Mouse (Mus musculus) kidney, postnatal 4 days (tissue): ENCODE measurements around the gene Mast4.
A peak's percentile ranks its signal among the peaks of the same experiment; 100 is the strongest.

Experiments
- DNase-seq, 2 experiments: peaks; one replicate each; pipeline ENCODE4 v3.0.0; 2021; ENCODE audit warnings: mixed read lengths in 2 of 2

Gene Mast4

DNA sequence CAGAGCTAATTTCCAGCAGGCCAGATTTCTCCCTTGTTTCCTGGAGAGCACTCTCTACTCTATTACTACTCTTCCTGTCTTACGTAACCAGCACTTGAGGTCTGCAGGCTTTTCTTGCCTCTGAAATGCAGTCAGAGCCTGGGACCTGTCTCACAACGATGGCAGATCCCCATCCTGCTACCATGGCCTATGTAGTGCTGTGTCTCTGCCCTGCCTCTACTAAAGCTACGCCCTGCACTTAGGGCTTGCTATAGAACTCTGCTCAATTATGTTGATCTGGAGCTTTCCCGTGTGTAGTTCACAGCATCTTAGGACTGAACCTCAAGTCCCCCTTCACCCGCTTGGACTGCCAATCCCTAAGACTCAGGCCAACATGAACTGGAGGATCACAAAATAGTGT is 150.7 kb downstream of the Mast4 start:
- DNase-seq = no peak

DNA sequence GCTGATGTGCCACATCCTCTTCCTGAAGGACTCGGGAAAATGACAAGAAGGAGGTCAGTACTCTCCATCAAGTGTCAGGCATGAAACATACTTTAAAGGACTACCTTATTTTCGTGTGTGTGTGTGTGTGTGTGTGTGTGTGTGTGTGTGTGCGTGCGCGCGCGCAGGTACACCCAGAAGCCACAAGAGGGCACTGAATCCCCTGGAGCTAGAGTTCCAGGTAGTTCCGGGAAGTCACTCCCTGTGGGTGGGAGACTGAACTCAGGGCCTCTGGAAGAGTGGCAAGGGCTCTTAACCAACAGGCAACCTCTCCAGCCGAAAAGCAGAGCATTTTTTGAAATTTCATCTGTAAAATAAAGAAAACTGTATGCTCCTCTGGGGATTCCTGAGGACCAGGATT is 152.5 kb downstream of the Mast4 start:
- no peak for DNase-seq

DNA sequence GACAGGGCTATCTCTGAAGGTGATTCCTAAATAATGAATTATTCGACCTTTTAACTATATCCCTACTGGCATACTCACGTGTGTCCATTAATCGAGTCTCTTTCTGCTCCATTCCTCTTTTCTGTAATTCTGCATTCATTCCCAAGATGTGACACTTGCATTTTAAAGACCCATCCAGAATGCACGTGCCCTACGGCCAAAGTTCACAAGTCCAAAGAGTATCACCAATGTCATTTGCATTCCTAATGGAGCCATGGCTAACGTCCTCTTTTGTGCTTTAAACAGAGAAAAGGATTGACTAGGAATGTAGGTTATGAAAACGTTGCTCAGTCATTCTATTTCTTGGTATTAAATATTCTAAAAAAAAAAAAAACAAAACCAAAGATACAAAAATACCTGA is 157.4 kb downstream of the Mast4 start:
- DNase-seq = peak in 1 of 2 experiments; percentile 18

DNA sequence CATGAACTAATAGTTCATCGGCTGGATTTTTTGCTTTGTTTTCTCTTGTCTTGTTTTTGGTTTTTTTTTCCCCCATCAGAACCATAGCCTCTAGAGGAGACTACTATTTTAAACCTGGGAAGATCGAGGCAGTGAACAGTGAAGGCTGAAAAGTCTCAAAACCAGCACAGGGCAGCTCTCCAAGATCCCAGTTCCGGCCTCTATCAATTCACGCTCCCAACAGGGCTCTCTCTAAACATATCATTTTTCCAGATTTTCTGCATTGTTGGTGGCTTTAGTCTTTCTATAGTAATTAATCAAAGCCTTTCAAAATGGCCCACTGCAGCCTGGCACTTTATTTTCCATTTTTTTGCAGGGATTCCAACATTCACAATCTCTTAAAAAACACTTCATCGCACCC is 159.9 kb downstream of the Mast4 start:
- peak in 1 of 2 experiments; percentile 31 for DNase-seq

DNA sequence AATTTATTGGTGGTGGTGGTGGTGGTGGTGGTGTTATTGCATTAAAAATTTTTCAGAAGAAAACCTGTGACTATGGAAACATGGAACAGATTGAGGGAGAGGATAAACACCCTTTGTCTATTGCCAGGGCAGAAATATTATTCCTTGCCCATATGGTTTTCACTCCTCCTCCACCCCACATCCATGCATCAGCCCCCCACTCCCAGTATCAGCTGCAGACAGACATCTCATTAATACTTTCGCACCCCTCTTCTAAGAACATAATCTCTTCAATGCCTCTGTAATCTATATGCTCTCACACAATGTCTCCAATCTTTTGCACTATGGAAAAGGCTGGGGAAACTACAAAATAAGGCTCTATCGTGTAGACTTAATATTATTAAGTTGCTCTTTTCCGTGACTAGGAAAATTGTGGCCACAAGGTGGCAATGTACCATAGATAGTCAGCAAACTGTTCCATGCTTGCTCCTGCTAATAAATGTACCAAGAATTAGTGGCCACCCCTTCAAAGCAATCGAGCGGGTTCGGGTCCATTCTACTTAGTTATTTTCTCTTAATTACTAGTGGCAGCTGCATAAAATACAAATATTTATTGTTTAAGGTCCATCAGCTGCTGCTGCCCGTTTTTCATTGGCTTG is 160.6 kb downstream of the Mast4 start:
- peak; percentile 83 to 84 for DNase-seq

DNA sequence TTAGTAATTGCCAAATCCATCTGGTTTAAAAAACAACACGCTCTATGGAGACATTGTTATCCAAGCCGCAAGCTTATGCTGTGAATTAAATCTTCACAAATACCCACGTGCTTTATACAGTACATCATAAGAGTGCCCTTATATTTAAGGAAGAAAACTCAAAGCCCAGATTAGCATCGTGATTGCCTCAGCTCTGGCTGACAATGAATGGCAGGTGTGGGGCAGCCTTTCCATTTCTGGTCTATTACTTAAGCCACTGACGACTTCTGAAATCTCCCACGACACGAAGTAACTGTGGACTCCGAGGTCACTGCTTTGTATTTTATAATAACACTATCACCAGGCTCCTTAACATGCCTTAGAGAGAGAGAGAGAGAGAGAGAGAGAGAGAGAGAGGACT is 182.4 kb downstream of the Mast4 start:
- DNase-seq = no peak

DNA sequence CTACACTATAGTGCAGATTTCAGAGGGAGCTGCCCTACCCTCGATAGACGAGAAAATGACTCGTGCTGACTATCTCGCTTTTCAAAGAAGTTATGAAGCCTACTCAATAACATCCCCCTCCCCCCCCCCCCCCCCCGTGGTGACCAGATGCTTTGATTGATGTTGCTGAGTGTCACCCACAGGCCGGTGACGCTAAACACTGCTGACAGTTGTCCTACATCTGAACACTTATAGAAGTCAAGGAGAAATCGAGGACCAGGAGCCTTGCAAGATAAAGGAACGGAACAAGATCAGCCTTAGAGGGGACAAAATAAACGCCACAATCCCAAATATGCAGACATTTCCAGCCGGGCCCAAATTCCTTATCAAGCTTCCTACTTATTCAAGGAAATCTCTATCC is 183.1 kb downstream of the Mast4 start:
- DNase-seq = no peak

DNA sequence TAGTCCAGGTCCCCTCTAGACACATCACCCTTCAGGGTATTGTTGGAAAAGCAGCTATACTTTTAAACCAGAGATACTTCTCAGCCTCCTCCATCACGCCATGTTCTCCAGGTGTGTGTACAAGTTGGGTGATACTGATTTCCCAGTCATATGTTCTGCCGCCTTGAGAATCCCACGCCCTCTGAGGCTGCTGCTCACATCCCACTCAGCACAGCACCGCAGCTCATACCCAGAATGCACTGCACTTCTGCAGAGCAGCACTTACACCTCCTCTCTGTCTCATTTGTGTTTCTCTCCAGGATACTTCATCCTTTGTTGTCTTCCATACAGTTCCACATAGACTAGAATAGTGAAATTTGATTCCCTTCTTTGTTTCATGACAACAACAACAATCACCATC is 183.6 kb downstream of the Mast4 start:
- no peak for DNase-seq

DNA sequence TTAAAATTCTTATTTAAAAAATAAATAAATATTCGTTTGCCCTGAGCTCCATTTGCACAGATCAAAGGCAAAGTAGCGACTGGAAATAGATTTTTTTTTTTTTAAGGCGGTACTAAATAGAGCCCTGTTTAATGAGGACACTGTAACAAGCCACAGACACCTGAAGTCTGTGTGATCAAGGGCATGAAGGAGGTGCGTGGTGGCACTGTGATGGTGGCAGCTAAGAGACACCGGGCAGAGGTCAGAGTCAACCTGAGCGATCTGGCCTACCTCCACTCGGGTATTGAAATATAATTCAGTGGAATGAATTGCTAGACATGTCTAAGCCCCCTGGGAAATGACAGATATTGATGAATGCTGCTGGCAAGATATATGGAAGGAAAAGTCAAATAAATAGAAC is 184.9 kb downstream of the Mast4 start:
- DNase-seq = no peak

DNA sequence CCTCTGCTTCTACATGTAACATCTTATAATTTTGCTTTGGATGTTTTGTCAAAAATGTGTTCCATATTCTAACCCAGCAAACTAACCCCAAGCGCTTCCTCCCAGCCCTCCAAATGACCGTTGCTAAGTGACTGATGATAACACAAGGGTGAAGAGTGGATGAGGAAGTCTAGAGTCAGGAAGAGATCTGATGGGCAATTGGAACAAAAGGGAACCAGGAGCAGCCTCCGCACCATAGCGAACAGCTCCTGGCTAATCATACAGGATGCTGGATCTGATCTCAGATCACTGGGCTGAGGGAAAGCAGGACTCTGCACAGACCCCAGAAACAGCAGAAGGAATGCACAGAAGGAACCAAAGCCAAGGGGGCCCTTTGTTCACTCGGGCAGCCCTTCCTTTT is 190.0 kb downstream of the Mast4 start:
- no peak for DNase-seq

DNA sequence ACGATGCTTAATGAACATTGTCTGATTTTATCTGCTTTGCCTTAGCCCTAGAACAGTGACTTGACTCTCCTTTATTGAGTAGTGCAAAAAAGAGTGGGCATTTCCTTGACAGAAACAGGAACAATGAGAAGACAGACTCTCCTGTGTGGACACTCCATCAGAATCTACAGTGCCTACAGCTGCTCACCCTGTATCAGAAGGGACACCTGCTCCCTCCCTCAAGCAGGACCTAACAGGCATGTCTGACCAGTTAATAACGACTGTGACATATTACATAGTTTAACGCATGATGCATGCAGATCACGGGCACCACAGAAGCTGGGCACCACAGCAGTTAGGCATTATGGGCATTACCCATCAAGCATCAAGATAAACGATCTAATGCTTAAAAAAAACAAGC is 193.0 kb downstream of the Mast4 start:
- DNase-seq = no peak

DNA sequence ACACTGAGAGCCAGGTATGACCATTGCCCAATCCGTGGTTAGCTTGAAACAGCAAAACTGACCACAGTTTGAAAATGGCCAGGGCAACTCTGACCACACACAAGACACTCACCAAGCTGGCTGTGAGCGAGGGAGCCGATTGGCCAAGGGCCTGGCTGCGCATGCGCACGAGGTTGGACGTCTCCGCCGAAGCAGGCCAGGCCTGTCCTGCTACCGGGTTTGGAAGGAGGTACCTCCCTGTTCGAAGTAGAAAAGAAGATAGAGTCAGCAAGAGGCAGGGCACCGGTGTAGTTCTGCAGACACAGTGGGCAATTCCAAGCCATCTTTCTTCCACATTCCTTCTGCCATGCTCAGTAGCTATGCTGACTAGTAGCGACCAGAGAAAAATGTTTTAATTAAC is 194.2 kb downstream of the Mast4 start:
- no peak for DNase-seq

DNA sequence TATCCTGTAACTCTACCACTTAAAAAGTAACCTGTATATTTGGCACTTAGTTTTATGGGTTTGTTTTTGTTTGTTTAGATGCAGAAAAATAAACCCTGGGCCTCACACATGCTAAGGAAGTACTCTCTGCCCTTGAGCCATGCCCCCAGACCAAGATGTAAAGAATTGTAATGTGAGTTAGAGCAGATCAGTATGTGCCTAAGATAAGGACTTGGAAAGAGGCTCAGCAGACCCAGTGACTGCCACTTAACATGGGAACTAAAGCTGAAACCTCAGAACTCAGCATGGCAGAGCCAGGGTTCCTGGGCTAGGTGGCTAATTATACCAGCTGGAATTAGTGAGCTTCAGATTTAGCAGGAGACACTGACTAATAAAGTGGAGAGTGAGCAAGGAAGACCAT is 196.0 kb downstream of the Mast4 start:
- DNase-seq = no peak

DNA sequence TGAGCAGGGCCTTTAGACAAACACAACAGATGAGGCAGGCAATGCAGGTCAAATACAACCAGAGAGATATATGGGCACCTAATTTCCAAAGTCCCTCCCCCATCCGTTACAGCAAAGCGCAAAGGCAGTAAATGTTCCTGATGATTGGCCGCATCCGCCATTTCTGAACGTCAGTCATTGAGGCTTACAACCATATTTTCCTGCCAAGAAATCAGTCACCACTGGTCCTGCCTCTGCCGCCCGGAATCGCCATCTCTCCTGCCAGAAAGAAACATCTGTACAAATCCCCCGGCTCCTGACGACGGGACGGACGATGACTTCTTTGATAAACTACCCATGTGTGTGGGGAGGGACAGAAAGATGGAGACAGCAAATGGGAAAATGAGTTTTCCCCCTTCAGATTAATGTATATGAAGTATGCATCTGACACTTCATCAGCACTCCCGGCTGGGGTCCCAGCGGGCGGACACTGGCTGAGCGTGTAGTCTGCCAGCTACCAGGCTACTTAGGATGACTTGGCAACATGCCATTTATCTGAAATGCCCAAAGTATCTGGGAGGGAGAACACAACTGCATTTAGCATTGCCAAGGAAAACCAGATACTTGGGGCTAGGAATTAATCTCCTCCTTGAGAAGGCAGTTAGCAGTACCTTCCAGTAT is 198.9 kb downstream of the Mast4 start:
- DNase-seq = no peak

DNA sequence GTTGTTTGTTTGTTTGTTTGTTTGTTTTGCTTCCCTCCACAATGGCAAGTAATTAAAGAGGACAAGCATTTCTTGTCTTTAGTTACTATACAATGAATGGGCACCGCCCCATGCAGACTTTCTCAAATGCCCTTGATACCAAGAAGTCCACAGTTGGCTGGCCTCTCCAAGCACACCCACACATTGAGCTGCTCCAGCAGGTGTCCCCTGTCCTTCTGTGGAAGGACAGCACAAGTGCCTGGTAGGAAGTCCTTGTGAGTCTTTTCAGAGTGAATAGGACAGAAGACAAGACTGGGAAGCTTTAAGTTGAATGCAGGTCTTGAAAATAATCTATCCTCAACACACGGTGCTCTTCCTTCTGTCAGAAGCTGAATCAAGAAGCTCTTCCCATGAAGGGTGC is 202.5 kb downstream of the Mast4 start:
- DNase-seq = no peak

DNA sequence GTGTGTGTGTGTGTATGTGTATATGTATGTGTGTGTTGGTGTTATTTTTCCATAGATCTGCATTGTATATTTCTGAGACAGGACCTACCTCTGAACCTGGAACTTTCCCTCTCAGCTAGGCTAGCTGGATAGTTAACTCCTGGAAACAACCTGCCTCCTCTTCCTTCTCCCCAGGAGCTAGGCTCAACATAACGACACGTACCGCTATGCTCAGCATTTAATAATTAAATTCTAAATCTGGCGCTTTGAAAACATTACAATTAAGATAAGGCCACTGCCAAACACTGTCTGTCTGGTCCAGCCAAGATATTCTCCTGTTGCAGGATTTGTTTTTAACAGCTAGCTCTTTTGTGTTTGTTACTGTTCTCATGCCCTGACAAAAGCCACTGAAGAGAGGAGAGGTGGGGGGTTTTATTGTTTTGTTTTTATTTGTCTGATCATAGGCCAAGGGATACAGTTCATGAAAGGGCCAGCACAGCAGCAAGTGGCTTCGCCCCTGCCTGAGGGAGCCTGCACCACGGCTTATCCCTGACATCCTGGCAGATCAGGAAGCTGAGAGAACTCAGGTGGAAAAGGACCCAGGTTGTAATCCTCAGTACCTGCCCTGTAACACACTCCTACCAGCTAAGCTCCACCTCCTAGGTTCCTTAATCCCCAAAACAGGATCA is 205.0 kb downstream of the Mast4 start:
- DNase-seq = no peak

DNA sequence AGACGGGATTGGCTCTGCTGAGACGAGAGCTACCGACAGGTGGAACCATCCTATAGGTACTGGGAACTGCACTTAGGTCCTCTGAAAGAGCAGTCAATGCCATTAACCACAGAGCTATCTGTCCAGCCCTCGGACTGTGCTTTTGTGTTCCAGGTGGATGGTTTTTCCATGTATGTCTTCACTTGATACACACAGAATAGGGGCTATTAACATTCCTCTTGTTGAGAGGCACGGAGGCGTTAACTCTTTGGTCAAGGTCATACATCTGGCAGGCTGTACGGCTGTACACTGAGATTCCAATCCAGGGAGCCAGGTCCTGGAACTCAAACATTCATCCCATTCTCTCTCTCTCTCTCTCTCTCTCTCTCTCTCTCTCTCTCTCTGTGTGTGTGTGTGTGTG is 205.6 kb downstream of the Mast4 start:
- DNase-seq = no peak

DNA sequence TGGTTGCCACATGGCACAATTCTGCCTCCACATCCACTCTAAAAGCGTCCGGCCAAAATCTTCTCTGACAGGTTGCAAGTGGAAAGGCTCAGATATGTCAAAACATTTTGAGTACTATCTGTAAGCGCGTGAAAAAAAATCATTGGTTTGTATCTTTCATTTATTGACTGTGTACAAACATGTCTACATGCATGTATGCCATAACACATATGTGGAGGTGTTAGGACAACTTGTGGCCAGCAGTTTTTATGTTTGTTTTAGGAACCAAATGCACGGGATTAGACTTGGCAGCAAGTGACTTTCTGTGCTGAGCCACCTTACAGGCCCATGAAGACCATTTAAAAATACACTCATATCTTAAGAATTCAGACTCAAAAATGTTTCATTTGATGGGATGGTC is 206.7 kb downstream of the Mast4 start:
- DNase-seq = no peak

DNA sequence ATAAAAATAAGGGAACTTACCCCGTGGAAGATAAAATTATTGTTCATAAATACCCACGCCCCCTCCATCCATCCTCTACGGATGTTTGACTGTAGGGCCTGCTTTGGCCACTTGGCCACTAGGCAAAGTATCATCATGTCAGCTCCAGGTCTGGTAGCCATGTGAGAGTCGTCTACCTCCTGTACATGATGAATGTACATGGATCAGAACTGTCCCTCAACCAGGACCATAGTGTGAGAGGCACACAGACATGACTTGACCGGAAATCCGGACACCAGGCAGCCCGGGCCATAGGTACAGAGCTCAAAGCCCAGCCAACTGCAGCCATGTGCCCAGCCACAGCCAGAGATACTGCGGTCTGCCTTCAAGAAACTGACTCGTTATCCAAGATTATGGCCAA is 210.6 kb downstream of the Mast4 start:
- no peak for DNase-seq

DNA sequence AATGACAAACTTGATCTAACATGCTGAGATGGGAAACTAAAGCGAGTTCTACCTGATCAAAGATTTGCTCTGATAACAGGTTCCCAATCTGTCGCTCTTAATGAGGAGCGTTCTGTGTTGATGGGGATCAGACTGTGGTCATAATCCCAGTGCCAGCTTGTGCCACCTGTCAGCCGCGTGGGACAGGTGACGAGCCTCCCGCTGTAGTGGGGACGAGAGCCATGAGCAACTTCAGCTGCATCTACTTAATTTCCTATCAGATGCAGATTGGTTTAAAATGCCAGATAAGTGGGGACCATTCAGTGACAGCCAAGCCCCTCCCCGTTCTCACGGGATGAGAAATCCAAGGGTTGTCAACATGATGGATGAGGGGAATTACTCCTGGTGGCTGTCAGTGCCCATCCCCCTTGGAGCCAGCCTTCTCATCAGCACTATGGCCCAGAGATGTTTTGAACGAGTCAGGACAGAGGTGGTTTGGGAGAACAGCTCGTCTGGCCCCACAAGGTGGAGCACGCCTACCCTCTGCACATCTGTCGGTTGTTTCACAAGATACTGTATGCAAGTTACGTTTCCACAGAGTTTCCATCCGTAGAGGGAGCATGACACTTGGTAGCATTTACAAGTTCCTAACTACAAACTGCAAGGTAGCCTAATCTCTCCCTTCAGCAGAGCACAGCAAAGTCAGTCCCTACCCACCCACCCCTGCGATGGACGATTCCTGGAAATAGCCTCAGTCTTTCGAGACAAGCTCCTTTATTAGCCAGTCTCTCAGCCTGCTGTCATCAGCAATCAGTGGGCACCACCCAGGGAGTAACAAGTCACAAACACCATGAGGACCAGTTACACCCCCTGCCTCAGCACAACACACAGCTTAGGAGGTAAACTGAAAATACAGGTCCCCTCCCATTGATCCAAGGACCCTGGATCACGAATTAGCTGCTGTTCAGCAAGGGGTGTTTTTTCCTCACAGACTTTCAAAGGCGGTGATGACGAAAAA is 212.2 kb downstream of the Mast4 start:
- DNase-seq = no peak

DNA sequence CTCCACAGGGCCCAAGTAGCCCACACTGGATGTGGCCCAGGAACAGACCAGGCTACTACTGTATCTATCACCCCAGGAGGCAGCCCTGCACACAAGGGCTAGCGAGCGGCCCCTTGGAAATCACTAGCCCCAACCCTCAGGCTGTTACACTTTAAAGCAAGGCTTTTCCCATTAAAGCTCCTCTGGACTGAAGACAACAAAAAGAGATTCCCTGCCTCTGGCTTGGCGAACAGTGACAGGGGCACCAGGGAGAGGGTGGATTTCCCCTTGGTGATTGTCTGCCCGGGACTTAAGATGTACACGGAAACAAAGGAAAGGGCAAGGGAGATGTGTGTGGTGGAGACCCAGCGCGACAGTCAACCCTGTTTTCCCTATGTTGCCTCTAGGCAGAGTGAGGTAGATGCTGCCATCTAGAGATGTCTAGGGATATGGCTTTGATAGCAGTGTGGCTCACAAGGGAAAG is 213.6 kb downstream of the Mast4 start:
- DNase-seq = peak; percentile 29 to 61

DNA sequence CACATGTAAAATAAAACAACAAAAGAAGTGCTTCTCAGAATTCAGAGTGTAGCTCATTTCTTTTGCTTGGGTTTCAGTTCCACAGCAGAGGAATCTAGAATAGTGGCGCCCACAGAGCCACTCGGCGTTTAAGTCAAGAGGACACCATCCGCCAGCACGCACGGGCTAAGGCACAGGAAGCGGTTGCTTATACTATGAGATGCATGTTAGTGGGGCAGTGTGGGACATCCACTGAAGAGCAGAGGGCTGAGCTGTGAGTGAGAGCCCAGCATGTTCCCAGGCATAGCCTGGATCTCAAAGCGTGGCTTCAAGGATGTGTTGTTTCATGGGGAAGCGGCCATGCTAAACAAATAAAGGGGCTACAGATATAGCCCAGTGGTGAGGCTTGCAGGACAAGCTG is 214.6 kb downstream of the Mast4 start:
- DNase-seq = no peak

DNA sequence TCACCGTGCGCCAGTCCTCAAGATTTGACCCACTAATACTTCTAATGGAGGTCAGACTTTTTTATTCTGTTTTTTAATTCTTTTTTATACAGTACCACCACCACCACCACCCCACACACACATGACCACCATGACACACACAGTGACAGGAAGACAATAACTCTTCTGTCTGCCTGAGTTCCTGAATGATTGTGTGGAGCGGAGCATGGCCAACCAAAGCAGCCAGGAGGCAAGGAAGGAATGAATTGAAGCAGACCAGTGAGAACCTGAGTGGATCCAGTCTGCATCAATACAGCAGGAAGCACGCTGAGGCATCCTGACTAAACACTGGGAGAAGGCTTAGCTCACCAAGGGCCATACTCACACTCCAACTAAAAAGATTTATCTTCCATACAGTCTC is 219.2 kb downstream of the Mast4 start:
- DNase-seq = no peak
